Mouse (Mus musculus) B cell, adult (primary cell): Measurements from ENCODE around the gene Gm10643. TPM values are rescaled to one million over a fixed set of nuclear protein-coding genes. Genes with fewer than 3 reads are reported as not detected.

Experiments
- total RNA-seq: library from RNA; stranded (reverse); gene quantifications from 4 replicates; pipeline ENCODE4 v1.2.4, GENCODE M21; 2023; ENCODE audit not compliant: inconsistent age

Gm10643 gene
- 6.1 to 8.0 TPM (median 6.4 TPM) in 4 replicates for total RNA-seq

DNA sequence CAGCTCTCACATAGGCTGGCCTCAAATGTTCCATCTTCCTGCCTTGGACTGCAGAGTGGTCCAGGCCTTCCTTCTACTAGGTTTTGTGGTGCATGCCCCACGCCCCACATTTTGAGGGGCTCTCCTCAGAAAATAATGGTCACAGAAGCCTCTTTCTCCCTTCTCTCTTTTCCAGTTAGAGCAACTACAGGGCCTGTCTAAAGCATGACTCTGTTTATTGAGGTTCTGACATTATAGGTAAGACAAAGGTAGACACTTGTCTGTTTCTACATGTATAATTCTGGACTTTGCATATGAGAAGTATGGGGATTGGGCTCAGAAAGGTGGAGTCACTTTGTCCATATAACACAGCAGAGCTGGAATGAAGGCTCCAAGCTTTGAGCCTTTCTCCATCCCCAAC, at the start of gene Gm10643:
Gene Gm10643 (minus strand): TSS at position 101 of the 400 bp plus-strand sequence.

DNA sequence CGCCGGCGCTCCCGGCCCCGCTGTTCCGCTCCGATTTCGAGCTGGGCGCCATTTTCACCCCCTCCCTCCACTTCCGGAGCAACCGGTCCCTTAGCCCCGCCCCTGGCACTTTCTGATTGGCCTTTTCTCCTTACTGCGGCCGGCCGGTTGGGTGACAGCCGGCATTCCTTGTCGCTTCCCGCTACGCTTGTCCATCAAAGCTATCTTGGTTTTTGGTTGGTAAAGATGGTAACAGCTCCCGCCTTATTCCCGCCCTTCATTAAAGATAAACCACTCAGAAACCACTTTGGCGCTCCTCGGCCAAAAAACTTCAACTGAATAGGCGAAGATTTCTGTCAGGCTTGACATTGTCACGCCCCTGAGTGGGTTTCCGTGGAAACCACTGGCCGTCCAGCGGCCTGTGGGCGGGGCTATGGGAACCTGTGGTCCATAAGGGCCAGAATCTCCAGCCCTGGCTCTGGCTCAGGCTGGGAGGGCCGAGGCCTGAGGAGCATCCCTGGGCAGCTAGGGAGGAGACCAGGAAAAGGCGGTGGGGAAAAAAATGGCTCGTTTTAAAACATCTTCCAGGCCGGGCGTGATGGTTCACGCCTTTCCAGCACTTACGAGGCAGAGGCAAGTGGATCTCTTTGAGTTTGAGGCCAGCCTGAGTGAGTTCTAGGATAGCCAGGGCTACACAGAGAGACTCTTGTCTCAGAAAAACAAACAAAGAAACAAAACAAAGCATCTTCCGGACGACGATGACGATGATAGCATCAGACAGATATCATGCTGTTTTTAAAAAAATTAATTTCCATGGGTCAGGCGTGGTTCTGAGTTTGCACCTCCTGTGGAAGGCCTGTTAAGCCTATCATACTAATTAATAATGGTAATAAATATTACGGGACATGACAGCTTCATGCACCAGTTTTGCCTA, 40.0 kb upstream of the Gm10643 start, which contains the start of gene Dcaf15:
Gene Dcaf15 (minus strand): TSS at position 72 of the 913 bp plus-strand sequence.

DNA sequence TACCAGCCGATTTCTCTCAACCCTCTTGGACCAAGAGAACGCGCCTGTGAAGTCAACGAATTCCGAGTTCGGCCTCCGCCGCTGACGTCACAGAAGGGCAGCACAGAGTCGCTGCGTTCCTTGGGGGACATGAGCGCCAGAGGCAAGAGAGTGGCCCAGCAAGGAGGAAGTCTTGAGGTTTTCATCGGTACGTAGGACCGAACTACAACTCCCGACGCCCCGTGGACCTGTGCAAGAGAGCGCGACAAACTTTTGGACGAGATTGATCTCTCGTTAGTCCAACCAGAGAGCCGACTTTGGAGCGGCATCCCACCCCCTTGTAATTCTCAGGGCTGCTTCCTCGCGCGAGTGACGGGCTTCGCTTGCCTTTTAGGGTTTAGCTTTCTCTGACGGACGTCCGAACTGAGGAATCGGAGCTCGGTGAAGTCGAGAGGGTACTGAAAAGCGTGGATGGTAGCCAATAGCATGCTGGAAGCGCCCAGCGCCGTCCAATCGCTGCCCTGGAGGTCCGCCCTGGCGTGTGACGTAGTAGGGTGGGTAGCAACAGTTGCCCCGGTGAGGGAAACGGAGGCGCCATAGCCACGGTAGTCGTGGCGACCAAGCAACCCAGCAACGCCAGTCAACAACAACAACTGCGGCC, 1.5 kb upstream of the Gm10643 start, which contains the start of gene Rfx1:
Gene Rfx1 (plus strand): TSS at position 544 of the 640 bp plus-strand sequence.

GRCm38 (mm10) chr8:84044900-84045299, 20.0 kb downstream of the Gm10643 start, which contains the start of gene Rln3:
Gene Rln3 (minus strand): TSS chr8:84045000.

GRCm38 (mm10) chr8:84042066-84042947, 22.6 kb downstream of the Gm10643 start, which contains the start of gene Il27ra:
Gene Il27ra (minus strand): TSS chr8:84042589.

GRCm38 (mm10) chr8:84021096-84021495, 43.8 kb downstream of the Gm10643 start, which contains the start of gene Palm3:
Gene Palm3 (plus strand): TSS chr8:84021471.

Other genes with a start within 250 kb of the Gm10643 start
- gene Adgrl1, start 165.0 kb downstream of the Gm10643 start, total RNA-seq = 4.0 to 9.1 TPM (median 5.7 TPM) in 4 replicates
- gene Gm10644, start 109.9 kb downstream of the Gm10643 start, total RNA-seq = 1.0 to 2.6 TPM (median 1.3 TPM) in 4 replicates
- gene Asf1b, start 109.6 kb downstream of the Gm10643 start, total RNA-seq = 8.9 to 13.0 TPM (median 11.5 TPM) in 4 replicates
- gene Prkaca, start 92.1 kb downstream of the Gm10643 start, total RNA-seq = 45.8 to 49.4 TPM (median 48.8 TPM) in 4 replicates
- 50.7 to 56.9 TPM (median 54.5 TPM) in 4 replicates for gene Samd1, start 67.5 kb downstream of the Gm10643 start, total RNA-seq
- 0.51 to 1.3 TPM (median 0.92 TPM) in 4 replicates for gene 1700067K01Rik, start 63.6 kb downstream of the Gm10643 start, total RNA-seq
- not detected in 4 replicates for gene 2210011C24Rik, start 53.0 kb downstream of the Gm10643 start, total RNA-seq
- gene Palm3, start 43.7 kb downstream of the Gm10643 start, total RNA-seq = 0.21 TPM in 1 of 4 replicates, not detected in the others
- 90.8 to 101 TPM (median 92.9 TPM) in 4 replicates for gene Il27ra, start 22.5 kb downstream of the Gm10643 start, total RNA-seq
- not detected in 4 replicates for gene Rln3, start 20.1 kb downstream of the Gm10643 start, total RNA-seq
- 86.3 to 95.7 TPM (median 91.8 TPM) in 4 replicates for gene Rfx1, start 1.7 kb upstream of the Gm10643 start, total RNA-seq
- gene Dcaf15, start 39.6 kb upstream of the Gm10643 start, total RNA-seq = 48.9 to 55.8 TPM (median 52.6 TPM) in 4 replicates
- not detected in 4 replicates for gene Podnl1, start 60.9 kb upstream of the Gm10643 start, total RNA-seq
- 33.0 to 37.2 TPM (median 35.2 TPM) in 4 replicates for gene Cc2d1a, start 82.8 kb upstream of the Gm10643 start, total RNA-seq
- 0.63 to 3.4 TPM (median 1.6 TPM) in 4 replicates for gene 4930432K21Rik, start 82.9 kb upstream of the Gm10643 start, total RNA-seq
- gene Nanos3, start 120.1 kb upstream of the Gm10643 start, total RNA-seq = not detected in 4 replicates
- gene Zswim4, start 171.9 kb upstream of the Gm10643 start, total RNA-seq = 25.3 to 28.1 TPM (median 26.9 TPM) in 4 replicates
- gene D8Ertd738e, start 184.6 kb upstream of the Gm10643 start, total RNA-seq = 191 to 228 TPM (median 213 TPM) in 4 replicates
- 34.8 to 36.2 TPM (median 35.5 TPM) in 4 replicates for gene Mri1, start 192.2 kb upstream of the Gm10643 start, total RNA-seq
- gene Ccdc130, start 205.2 kb upstream of the Gm10643 start, total RNA-seq = 18.9 to 30.9 TPM (median 25.3 TPM) in 4 replicates